Mouse (Mus musculus) G1E (cell line): ENCODE measurements around the gene Col6a5. TPM values are rescaled to one million over a fixed set of nuclear protein-coding genes. Genes with fewer than 3 reads are reported as not detected.

Source experiments
- ATAC-seq: 2 replicates; pipeline ENCODE4 v1.8.0; 2016; ENCODE audit warnings: mild to moderate bottlenecking; ENCODE audit not compliant: insufficient number of reproducible peaks, poor library complexity, low FRiP score, severe bottlenecking; ENCODE audit errors: extremely low read depth
- DNase-seq: peaks from one replicate; pipeline ENCODE4 v3.0.0; 2012; ENCODE audit warnings: low spot score
- H3K27me3 ChIP-seq: 2 replicates; pipeline ENCODE4 v1.6.1; 2012; ENCODE audit warnings: mild to moderate bottlenecking, low read length, inconsistent platforms; ENCODE audit not compliant: insufficient read depth
- H3K36me3 ChIP-seq: replicated peaks from 2 replicates; pipeline ENCODE3; 2012; ENCODE audit warnings: mild to moderate bottlenecking, inconsistent platforms
- H3K4me1 ChIP-seq: 2 replicates; pipeline ENCODE4 v1.6.1; 2012; ENCODE audit warnings: low read depth, low read length, inconsistent platforms, mixed read lengths; ENCODE audit not compliant: insufficient read depth
- H3K4me3 ChIP-seq: 2 replicates; pipeline ENCODE4 v1.5.1; 2012; ENCODE audit warnings: low read depth, mild to moderate bottlenecking, inconsistent platforms, low read length, moderate library complexity, mixed read lengths
- H3K9me3 ChIP-seq: replicated peaks from 2 replicates; pipeline ENCODE4 v1.6.1; 2012; ENCODE audit warnings: inconsistent platforms
- CTCF ChIP-seq: IDR thresholded peaks from 2 replicates; pipeline ENCODE4 v1.5.1; 2012; ENCODE audit warnings: low read depth, low read length, inconsistent platforms, mixed read lengths
- GATA1 ChIP-seq: IDR thresholded peaks from 2 replicates; pipeline ENCODE4 v1.6.1; 2012; ENCODE audit warnings: borderline replicate concordance, low read length, inconsistent platforms, mixed read lengths
- GATA2 ChIP-seq: IDR thresholded peaks from 2 replicates; pipeline ENCODE4 v1.6.1; 2012; ENCODE audit warnings: low read depth, low read length, inconsistent platforms, borderline replicate concordance
- POLR2AphosphoS5 ChIP-seq: IDR thresholded peaks from 2 replicates; pipeline ENCODE4 v1.6.1; 2012; ENCODE audit warnings: low read depth, low read length, inconsistent platforms; ENCODE audit not compliant: insufficient replicate concordance
- TAL1 ChIP-seq: conservative IDR thresholded peaks from 2 replicates; pipeline ENCODE4 v1.6.1; 2012; ENCODE audit warnings: low read depth, low read length, inconsistent platforms, mixed read lengths
- polyA plus RNA-seq: library from polyadenylated mRNA; stranded (reverse); fragments of >175 nt; gene quantifications from 2 replicates; pipeline ENCODE4 v1.2.3, GENCODE M21; 2012
- total RNA-seq, 2 experiments: library from RNA; stranded (forward) in 1 of 2; stranded (reverse) in 1 of 2; fragments of 200-1000 nt in 1 of 2; fragments of >200 nt in 1 of 2; fragmentation: Nextera tagmentation in 1 of 2; gene quantifications; 2 replicates each; pipeline ENCODE4 v1.2.3; 2014 to 2017

The Col6a5 gene
- total and polyA plus RNA-seq, 3 experiments = 0.16 TPM; not detected in 2

- H3K36me3 ChIP-seq = no peaks in the 10 kb centered on the region
- H3K4me3 ChIP-seq = no peak overlapping the region
- TF ChIP-seq POLR2AphosphoS5 (no peak), GATA1 (no peak), CTCF (no peak), GATA2 (no peak), TAL1 (no peak)
- no peaks in the 10 kb centered on the region for H3K4me1 ChIP-seq
- H3K27me3 ChIP-seq = no peaks in the 10 kb centered on the region
- H3K9me3 ChIP-seq = peaks cover 40% of the 10 kb centered on the region
- ATAC-seq (no peak), DNase-seq (no peak)
Observed at GRCm38 (mm10) chr9:105820711-105821110, 139.7 kb downstream of the Col6a5 start.

- H3K4me3 ChIP-seq = no peak overlapping the region
- DNase-seq (no peak), ATAC-seq (peak; percentile 76)
- no peaks in the 10 kb centered on the region for H3K27me3 ChIP-seq
- no peaks in the 10 kb centered on the region for H3K4me1 ChIP-seq
- H3K36me3 ChIP-seq = no peaks in the 10 kb centered on the region
- TF ChIP-seq GATA1 (no peak), GATA2 (no peak)
- peaks cover 47% of the 10 kb centered on the region for H3K9me3 ChIP-seq
Observed at GRCm38 (mm10) chr9:105819155-105819709, 141.2 kb downstream of the Col6a5 start.

GRCm38 (mm10) chr9:105814436-105814835, 146.0 kb downstream of the Col6a5 start:
- TF ChIP-seq GATA2 (no peak), TAL1 (no peak), GATA1 (no peak), POLR2AphosphoS5 (no peak), CTCF (no peak)
- H3K9me3 ChIP-seq = peaks cover 59% of the 10 kb centered on the region
- no peaks in the 10 kb centered on the region for H3K4me1 ChIP-seq
- H3K27me3 ChIP-seq = no peaks in the 10 kb centered on the region
- ATAC-seq = no peak
- no peak for DNase-seq
- H3K36me3 ChIP-seq = no peaks in the 10 kb centered on the region
- no peak overlapping the region for H3K4me3 ChIP-seq

GRCm38 (mm10) chr9:105811458-105811857, 149.0 kb downstream of the Col6a5 start:
- ATAC-seq (no peak), DNase-seq (no peak)
- peaks cover 53% of the 10 kb centered on the region for H3K9me3 ChIP-seq
- no peaks in the 10 kb centered on the region for H3K36me3 ChIP-seq
- no peaks in the 10 kb centered on the region for H3K4me1 ChIP-seq
- TF ChIP-seq CTCF (no peak), GATA1 (no peak), TAL1 (no peak), GATA2 (no peak), POLR2AphosphoS5 (no peak)
- no peak overlapping the region for H3K4me3 ChIP-seq
- H3K27me3 ChIP-seq = no peaks in the 10 kb centered on the region

- Histone ChIP-seq H3K4me1 (no peaks in the 10 kb centered on the region), H3K4me3 (no peak overlapping the region), H3K27me3 (no peaks in the 10 kb centered on the region), H3K9me3 (peaks cover 47% of the 10 kb centered on the region), H3K36me3 (no peaks in the 10 kb centered on the region)
- ATAC-seq (no peak), DNase-seq (no peak)
- TF ChIP-seq CTCF (no peak), TAL1 (no peak), POLR2AphosphoS5 (no peak), GATA1 (no peak), GATA2 (no peak)
Observed at GRCm38 (mm10) chr9:105808920-105809505, 151.4 kb downstream of the Col6a5 start.

Other genes starting within 250 kb of the Col6a5 start
- gene Col6a6, start 132.5 kb downstream of the Col6a5 start, total RNA-seq (2014; fragmentation: Nextera tagmentation) = not detected in 2 replicates
- under 0.01 and 0.05 TPM in 2 replicates for gene Col6a6, start 132.5 kb downstream of the Col6a5 start, total RNA-seq (2017)
- gene Col6a6, start 132.5 kb downstream of the Col6a5 start, polyA plus RNA-seq = not detected in 2 replicates
- gene Col6a4, start 136.1 kb upstream of the Col6a5 start, total RNA-seq (2014; fragmentation: Nextera tagmentation) = not detected in 2 replicates
- gene Col6a4, start 136.1 kb upstream of the Col6a5 start, total RNA-seq (2017) = 0.38 TPM in 1 of 2 replicates, not detected in the other
- gene Col6a4, start 136.1 kb upstream of the Col6a5 start, polyA plus RNA-seq = not detected in 2 replicates
- 0.29 and 3.5 TPM in 2 replicates for gene Glyctk, start 197.5 kb upstream of the Col6a5 start, total RNA-seq (2014; fragmentation: Nextera tagmentation)
- 1.2 TPM in 2 replicates for gene Glyctk, start 197.5 kb upstream of the Col6a5 start, total RNA-seq (2017)
- 1.00 and 1.1 TPM in 2 replicates for gene Glyctk, start 197.5 kb upstream of the Col6a5 start, polyA plus RNA-seq
- 103 and 116 TPM in 2 replicates for gene Wdr82, start 210.3 kb upstream of the Col6a5 start, total RNA-seq (2014; fragmentation: Nextera tagmentation)
- 92.0 and 95.4 TPM in 2 replicates for gene Wdr82, start 210.3 kb upstream of the Col6a5 start, total RNA-seq (2017)
- gene Wdr82, start 210.3 kb upstream of the Col6a5 start, polyA plus RNA-seq = 15.1 and 20.0 TPM in 2 replicates
- gene Ppm1m, start 239.1 kb upstream of the Col6a5 start, total RNA-seq (2014; fragmentation: Nextera tagmentation) = 6.7 and 9.4 TPM in 2 replicates
- gene Ppm1m, start 239.1 kb upstream of the Col6a5 start, total RNA-seq (2017) = 14.4 and 19.1 TPM in 2 replicates
- 18.5 and 20.9 TPM in 2 replicates for gene Ppm1m, start 239.1 kb upstream of the Col6a5 start, polyA plus RNA-seq
- 13.7 and 17.5 TPM in 2 replicates for gene Twf2, start 242.5 kb upstream of the Col6a5 start, total RNA-seq (2014; fragmentation: Nextera tagmentation)
- gene Twf2, start 242.5 kb upstream of the Col6a5 start, total RNA-seq (2017) = 35.7 and 51.5 TPM in 2 replicates
- gene Twf2, start 242.5 kb upstream of the Col6a5 start, polyA plus RNA-seq = 32.3 and 38.6 TPM in 2 replicates